ENCODE assay signal across 8 mouse cellular contexts in the genomic region with DNA sequence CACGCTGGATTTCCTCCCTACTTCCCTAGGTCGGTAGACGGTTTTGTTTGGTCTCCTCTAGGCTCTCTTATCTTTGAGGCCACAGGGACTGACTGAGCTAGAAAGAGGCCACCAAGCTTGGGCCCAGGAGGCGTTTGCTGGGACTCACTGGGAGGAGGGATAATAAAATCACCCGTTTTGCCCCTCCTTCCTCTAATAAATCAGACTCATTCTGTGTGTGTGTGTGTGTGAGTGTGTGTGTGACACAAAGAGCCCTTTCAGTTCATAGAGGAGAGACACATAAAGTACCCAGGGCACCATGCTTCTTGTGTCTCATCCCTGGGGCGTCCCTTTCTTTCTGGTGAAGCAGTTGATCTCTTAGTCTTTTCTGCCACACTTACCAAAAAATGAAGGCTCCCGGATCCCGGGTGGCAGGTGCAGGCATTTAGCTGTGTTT. TPM values are rescaled to one million over a fixed set of nuclear protein-coding genes. Genes with fewer than 3 reads are reported as not detected.
DNase-seq lines count a peak whose midpoint lies in the region; ATAC-seq and TF ChIP-seq lines count a peak whose summit lies in the region.

No protein-coding gene starts in this region.

- no peak for ATAC-seq in embryonic facial prominence, embryonic 13.5 days (ENCODE audit: insufficient number of reproducible peaks, insufficient read depth, low FRiP score, low TSS enrichment, low read depth)
- ATAC-seq in hindbrain, embryonic 16.5 days = peak; percentile 4; the same call in 1 of the 2 replicates
- ATAC-seq in lung, postnatal 0 days = no peak
- ATAC-seq in stomach, embryonic 14.5 days (ENCODE audit: insufficient number of reproducible peaks, insufficient read depth, low FRiP score, low read depth) = no peak

- H3K36me3 ChIP-seq in embryonic facial prominence, embryonic 13.5 days = no peaks in the 10 kb centered on the region
- H3K36me3 ChIP-seq in hindbrain, embryonic 16.5 days (ENCODE audit: control insufficient read depth, insufficient read depth, low read length) = no peaks in the 10 kb centered on the region
- H3K36me3 ChIP-seq in lung, postnatal 0 days (ENCODE audit: insufficient read depth, low read length) = no peaks in the 10 kb centered on the region
- no peaks in the 10 kb centered on the region; the same call in 1 of the 2 replicates for H3K36me3 ChIP-seq in stomach, embryonic 14.5 days (ENCODE audit: control insufficient read depth, insufficient read depth, low read length)

- H3K4me1 ChIP-seq in embryonic facial prominence, embryonic 13.5 days = peaks cover 22% of the 10 kb centered on the region
- peaks cover 44% of the 10 kb centered on the region for H3K4me1 ChIP-seq in hindbrain, embryonic 16.5 days (ENCODE audit: control insufficient read depth, insufficient read depth, low read depth, low read length)
- no peaks in the 10 kb centered on the region for H3K4me1 ChIP-seq in lung, postnatal 0 days (ENCODE audit: insufficient read depth, low read depth, low read length)
- H3K4me1 ChIP-seq in stomach, embryonic 14.5 days (ENCODE audit: control insufficient read depth, insufficient read depth, low read length) = peaks cover 10% of the 10 kb centered on the region

- WGBS in embryonic facial prominence, embryonic 13.5 days = 4% methylated on average over 8 of the region's 8 CpGs
- 2% methylated on average over 8 of the region's 8 CpGs for WGBS in hindbrain, embryonic 16.5 days
- WGBS in lung, postnatal 0 days = 14% methylated on average over 8 of the region's 8 CpGs
- 9% methylated on average over 8 of the region's 8 CpGs for WGBS in stomach, embryonic 14.5 days

- no peaks in the 10 kb centered on the region for H3K9me3 ChIP-seq in embryonic facial prominence, embryonic 13.5 days
- H3K9me3 ChIP-seq in hindbrain, embryonic 16.5 days (ENCODE audit: control insufficient read depth, low read length) = no peaks in the 10 kb centered on the region
- H3K9me3 ChIP-seq in lung, postnatal 0 days (ENCODE audit: low read length) = no peaks in the 10 kb centered on the region
- no peaks in the 10 kb centered on the region for H3K9me3 ChIP-seq in stomach, embryonic 14.5 days (ENCODE audit: control insufficient read depth, low read depth, low read length)

- peak overlapping the region; percentile 96 for H3K27ac ChIP-seq in left cerebral cortex, adult 2 months
- H3K27ac ChIP-seq in embryonic facial prominence, embryonic 13.5 days = no peak overlapping the region; the same call in 1 of the 2 replicates
- H3K27ac ChIP-seq in hindbrain, embryonic 16.5 days (ENCODE audit: low read depth, low read length) = peak overlapping the region; percentile 97
- H3K27ac ChIP-seq in lung, postnatal 0 days (ENCODE audit: low read length) = peak overlapping the region; percentile 52; the same call in 1 of the 2 replicates
- H3K27ac ChIP-seq in stomach, embryonic 14.5 days (ENCODE audit: low read length) = peak overlapping the region; percentile 39; the same call in 1 of the 2 replicates

- no peak for TF ChIP-seq CTCF in left cerebral cortex, adult 2 months (IDR thresholded peaks at IDR 0.05)
- TF ChIP-seq CTCF in lung, postnatal 0 days (IDR thresholded peaks at IDR 0.05) = no peak

- H3K4me2 ChIP-seq in embryonic facial prominence, embryonic 13.5 days = peak overlapping the region; percentile 75
- H3K4me2 ChIP-seq in hindbrain, embryonic 16.5 days (ENCODE audit: low read length) = peak overlapping the region; percentile 91
- H3K4me2 ChIP-seq in lung, postnatal 0 days (replicated peaks; ENCODE audit: low read depth, low read length) = peak overlapping the region; percentile 72
- peak overlapping the region; percentile 72 for H3K4me2 ChIP-seq in stomach, embryonic 14.5 days (replicated peaks; ENCODE audit: low read depth, low read length)

- peak overlapping the region; percentile 94 for H3K9ac ChIP-seq in embryonic facial prominence, embryonic 13.5 days
- peak overlapping the region; percentile 99 for H3K9ac ChIP-seq in hindbrain, embryonic 16.5 days (ENCODE audit: low read depth, low read length)
- H3K9ac ChIP-seq in lung, postnatal 0 days (replicated peaks; ENCODE audit: low read depth) = no peak overlapping the region; the same call in 1 of the 2 replicates
- peak overlapping the region; percentile 87 for H3K9ac ChIP-seq in stomach, embryonic 14.5 days (replicated peaks; ENCODE audit: low read depth, low read length)

- intact Hi-C loops in left cerebral cortex, adult 2 months (cut with DNase I) = loop anchor here (5.0 kb wide), 4 partner anchors 46 to 361 kb away; a partner anchor contains a TSS
- intact Hi-C loops in gastrocnemius, postnatal 36 days (cut with DNase I) = loop anchor here (5.0 kb wide), 2 partner anchors 129 to 136 kb away; no protein-coding TSS in a partner anchor

- peak in 1 of 2 experiments; percentile 33 for DNase-seq in left cerebral cortex, adult 2 months (ENCODE audit: extremely low spot score in 1 of 2, low spot score in 2 of 2)
- no peak for DNase-seq in left cerebral cortex, adult 11 months (ENCODE audit: low spot score)
- DNase-seq in adrenal gland, postnatal 10 days = peak; percentile 53
- DNase-seq in lung, postnatal 0 days (ENCODE audit: low spot score) = no peak
- DNase-seq in gastrocnemius, postnatal 36 days = no peak

- H3K4me3 ChIP-seq in left cerebral cortex, adult 2 months = peak overlapping the region; percentile 78
- H3K4me3 ChIP-seq in embryonic facial prominence, embryonic 13.5 days = peak overlapping the region; percentile 92
- H3K4me3 ChIP-seq in hindbrain, embryonic 16.5 days (ENCODE audit: low read length) = peak overlapping the region; percentile 92
- H3K4me3 ChIP-seq in lung, postnatal 0 days (ENCODE audit: low read depth, low read length) = peak overlapping the region; percentile 66
- H3K4me3 ChIP-seq in stomach, embryonic 14.5 days (ENCODE audit: low read depth, low read length) = peak overlapping the region; percentile 97

- peaks cover 16% of the 10 kb centered on the region for H3K27me3 ChIP-seq in embryonic facial prominence, embryonic 13.5 days
- H3K27me3 ChIP-seq in hindbrain, embryonic 16.5 days (replicated peaks; ENCODE audit: control insufficient read depth, insufficient read depth, low read length) = no peaks in the 10 kb centered on the region
- no peaks in the 10 kb centered on the region for H3K27me3 ChIP-seq in lung, postnatal 0 days (replicated peaks; ENCODE audit: insufficient read depth, low read length)
- H3K27me3 ChIP-seq in stomach, embryonic 14.5 days (ENCODE audit: control insufficient read depth, insufficient read depth, low read length) = no peaks in the 10 kb centered on the region

- no peak for TF ChIP-seq EP300 in lung, postnatal 0 days (IDR thresholded peaks at IDR 0.05)

RNA-seq across cellular contexts. Expression of a gene that starts 2.1 kb away (rescaled TPM):
- 100 to 1,000 TPM; 116 to 117 TPM for total RNA-seq in left cerebral cortex, adult 2 months (2021)
- total RNA-seq in adrenal gland, postnatal 10 days (2021) = 10 to 100 TPM; 46.6 to 48.6 TPM
- 34.1 and 37.5 TPM in 2 replicates for polyA plus RNA-seq in embryonic facial prominence, embryonic 13.5 days (2015; fragmentation: Nextera tagmentation; extraction: Ambion mirVana)
- polyA plus RNA-seq in hindbrain, embryonic 16.5 days (2015; fragmentation: Nextera tagmentation; extraction: Ambion mirVana) = 74.1 and 74.9 TPM in 2 replicates
- polyA plus RNA-seq in lung, postnatal 0 days (2015; fragmentation: Nextera tagmentation; extraction: Ambion mirVana) = 21.1 and 23.0 TPM in 2 replicates
- polyA plus RNA-seq in stomach, embryonic 14.5 days (2014; fragmentation: Nextera tagmentation; extraction: Ambion mirVana) = 32.3 and 36.5 TPM in 2 replicates
- 1 to 10 TPM; 6.7 to 8.0 TPM for total RNA-seq in gastrocnemius, postnatal 36 days (2021)
